Mouse (Mus musculus): ENCODE data around the gene Mlst8. TPM values are rescaled to one million over a fixed set of nuclear protein-coding genes. Genes with fewer than 3 reads are reported as not detected.

Mlst8 gene
- total RNA-seq, 2 experiments from 2014 or later: 31.6 to 37.4 TPM

- peak in 1 of 2 experiments; percentile 71 for DNase-seq (ENCODE audit: extremely low spot score in 1 of 2, low spot score in 2 of 2)
- intact Hi-C loops (cut with DNase I): no loop called here
Measured at GRCm38 (mm10) chr17:24494627-24495335, 15.9 kb upstream of the Mlst8 start.

DNA sequence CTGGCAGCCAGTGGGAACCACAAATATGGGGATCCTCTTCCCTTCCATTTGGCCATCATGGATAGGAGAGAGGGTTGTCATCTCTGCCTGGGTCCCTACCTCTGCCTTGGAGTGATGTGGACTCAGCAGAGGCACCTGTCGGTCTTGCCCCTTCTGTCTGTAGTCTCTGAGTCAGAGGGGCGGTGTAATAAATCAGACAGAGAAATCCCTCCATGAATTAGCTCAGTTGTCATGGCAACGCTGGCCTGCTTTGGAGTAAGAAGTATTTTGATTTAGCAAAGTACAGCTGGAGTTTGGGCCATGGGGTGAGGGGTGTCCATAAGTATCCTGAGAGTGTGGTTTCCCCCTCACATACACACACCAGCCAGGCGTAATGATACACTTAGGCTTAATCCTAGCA, 11.5 kb upstream of the Mlst8 start:
- peak in 1 of 2 experiments; percentile 54 for DNase-seq (ENCODE audit: extremely low spot score in 1 of 2, low spot score in 2 of 2)
- intact Hi-C loops (cut with DNase I): no loop called here

DNA sequence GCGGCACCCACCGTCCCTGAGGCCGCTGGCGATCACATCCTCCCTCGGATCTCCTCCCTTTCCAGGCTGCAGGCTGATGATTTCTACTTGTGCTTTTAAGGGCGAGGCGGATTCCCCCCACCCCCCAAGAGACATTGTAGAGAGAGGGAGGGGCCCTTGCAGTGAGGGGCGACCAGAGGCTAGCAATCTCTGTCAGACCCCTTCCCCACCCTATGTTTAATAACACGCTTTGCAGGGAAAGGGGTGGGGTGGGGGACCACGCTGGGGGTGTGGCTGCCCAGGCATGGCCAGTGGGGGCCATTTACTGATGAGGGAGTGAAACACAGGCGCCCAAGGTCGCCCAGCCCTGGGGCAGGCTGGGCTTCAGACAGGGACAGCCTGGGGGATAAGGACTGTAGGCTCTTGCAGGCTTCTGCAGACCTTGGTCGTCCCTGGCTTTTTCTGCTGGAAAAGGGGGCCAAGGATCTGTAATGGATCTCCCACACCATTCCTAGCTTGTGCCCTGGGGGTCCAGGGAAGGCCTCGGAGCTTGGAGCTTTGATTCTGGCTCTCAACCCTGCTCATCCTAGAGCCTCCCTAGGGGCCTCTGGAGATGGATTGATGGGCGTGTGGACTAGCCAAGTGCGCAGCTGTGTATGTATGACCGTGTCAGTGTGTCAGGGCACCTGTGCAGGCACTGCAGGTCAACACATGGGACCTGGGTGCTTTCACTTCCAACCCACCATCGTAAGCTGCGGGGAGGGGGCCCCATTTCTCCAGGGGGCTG, 10.6 kb upstream of the Mlst8 start:
- intact Hi-C loops (cut with DNase I): no loop called here
- no peak for DNase-seq (ENCODE audit: extremely low spot score in 1 of 2, low spot score in 2 of 2)

GRCm38 (mm10) chr17:24488662-24489264, 9.9 kb upstream of the Mlst8 start:
- peak in 1 of 2 experiments; percentile 77 for DNase-seq (ENCODE audit: extremely low spot score in 1 of 2, low spot score in 2 of 2)

DNA sequence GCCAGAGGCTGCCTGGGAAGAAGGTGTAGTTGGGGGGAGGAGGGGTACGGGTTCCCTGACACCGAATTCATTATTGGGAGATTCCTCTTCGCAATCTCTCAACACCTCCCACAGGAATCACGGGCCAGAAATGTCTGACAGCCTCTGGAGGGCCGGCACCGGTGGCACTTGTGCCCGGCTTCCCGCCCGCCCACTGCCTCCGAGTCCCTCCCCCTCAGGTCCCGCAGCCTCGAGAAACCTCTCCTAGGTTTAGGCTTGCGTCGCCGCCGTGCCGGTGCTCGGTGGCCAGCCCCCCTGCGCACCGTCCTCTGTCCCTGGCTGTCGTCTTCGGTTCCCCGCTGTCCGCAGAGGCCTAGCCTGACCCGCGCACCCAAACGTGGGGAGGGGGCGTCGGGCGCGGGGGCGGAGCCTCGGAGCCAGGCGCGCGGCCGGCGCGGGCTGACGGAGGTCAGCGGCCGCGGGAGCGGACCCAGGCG, 9.3 kb upstream of the Mlst8 start, which contains the start of gene Caskin1:
TSS of gene Caskin1 (plus strand) at position 416 of the 476 bp plus-strand sequence.
- intact Hi-C loops (cut with DNase I): no loop called here
- peak in 1 of 2 experiments; percentile 68 for DNase-seq (ENCODE audit: extremely low spot score in 1 of 2, low spot score in 2 of 2)

More at GRCm38 (mm10) chr17:24488662-24489264, 9.9 kb upstream of the Mlst8 start:
- intact Hi-C loops (cut with DNase I): no loop called here

- intact Hi-C loops (cut with DNase I): no loop called here
- DNase-seq (ENCODE audit: extremely low spot score in 1 of 2, low spot score in 2 of 2): peak; percentile 70 to 80
Measured at GRCm38 (mm10) chr17:24485090-24485860, 6.4 kb upstream of the Mlst8 start.

GRCm38 (mm10) chr17:24483495-24483894, 4.6 kb upstream of the Mlst8 start:
- no peak for DNase-seq (ENCODE audit: extremely low spot score in 1 of 2, low spot score in 2 of 2)
- intact Hi-C loops (cut with DNase I): no loop called here

DNA sequence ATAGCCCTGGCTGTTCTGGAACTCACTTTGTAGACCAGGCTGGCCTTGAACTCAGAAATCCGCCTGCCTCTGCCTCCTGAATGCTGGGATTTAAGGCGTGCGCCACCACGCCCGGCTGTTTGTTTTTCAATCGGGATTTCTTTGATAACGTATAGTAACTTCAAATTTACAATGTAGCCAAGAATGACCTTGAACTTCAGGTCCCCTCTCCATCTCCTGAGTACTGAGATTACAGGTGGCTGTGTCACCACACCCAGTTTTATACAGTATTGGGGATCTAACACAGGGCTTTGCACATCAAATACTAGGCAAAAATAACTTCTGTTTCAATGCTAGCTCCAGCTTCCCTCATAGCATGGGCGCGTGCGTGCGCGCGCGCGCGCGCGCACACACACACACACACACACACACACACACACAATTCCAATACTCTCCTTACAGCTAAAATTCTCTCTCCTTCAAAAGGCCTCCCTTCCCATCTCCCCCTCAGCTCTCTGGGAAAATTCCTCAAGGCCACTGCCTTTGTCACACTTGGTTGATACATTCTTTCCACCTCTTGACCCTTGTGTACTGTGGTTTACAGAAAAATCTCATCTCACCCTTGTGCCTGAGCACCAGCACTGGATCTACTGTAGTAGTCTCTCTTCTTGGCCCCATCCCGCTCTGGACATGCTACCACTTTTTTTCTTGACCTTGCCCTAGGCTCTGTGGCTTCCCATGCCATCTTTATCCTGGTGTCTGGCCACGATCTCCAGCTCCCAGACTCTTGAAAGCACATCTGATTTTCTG, 2.3 kb upstream of the Mlst8 start:
- intact Hi-C loops (cut with DNase I): no loop called here

GRCm38 (mm10) chr17:24480201-24480826, 1.4 kb upstream of the Mlst8 start:
- intact Hi-C loops (cut with DNase I): no loop called here
- DNase-seq (ENCODE audit: extremely low spot score in 1 of 2, low spot score in 2 of 2): no peak

More for the DNA sequence above, 2.3 kb upstream of the Mlst8 start:
- no peak for DNase-seq (ENCODE audit: extremely low spot score in 1 of 2, low spot score in 2 of 2)

DNA sequence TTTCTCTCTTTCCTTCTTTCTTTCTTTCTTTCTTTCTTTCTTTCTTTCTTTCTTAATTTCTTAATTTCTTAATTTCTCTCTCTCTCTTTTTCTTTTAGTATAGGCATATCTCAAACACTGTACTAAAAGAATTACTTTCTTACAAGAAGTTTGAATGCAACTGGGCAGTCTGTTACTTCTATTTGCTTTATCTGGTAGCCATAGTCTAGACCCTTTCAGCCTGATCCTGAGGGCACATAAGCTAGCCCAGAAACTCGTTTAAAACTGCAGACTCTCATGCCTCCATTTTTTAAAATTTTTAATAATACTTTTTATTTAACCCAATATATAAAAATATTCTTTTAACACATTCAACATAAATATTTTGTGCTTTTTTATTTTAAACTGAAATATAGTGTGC, 553 bp upstream of the Mlst8 start:
- intact Hi-C loops (cut with DNase I): no loop called here
- DNase-seq (ENCODE audit: extremely low spot score in 1 of 2, low spot score in 2 of 2): no peak

DNA sequence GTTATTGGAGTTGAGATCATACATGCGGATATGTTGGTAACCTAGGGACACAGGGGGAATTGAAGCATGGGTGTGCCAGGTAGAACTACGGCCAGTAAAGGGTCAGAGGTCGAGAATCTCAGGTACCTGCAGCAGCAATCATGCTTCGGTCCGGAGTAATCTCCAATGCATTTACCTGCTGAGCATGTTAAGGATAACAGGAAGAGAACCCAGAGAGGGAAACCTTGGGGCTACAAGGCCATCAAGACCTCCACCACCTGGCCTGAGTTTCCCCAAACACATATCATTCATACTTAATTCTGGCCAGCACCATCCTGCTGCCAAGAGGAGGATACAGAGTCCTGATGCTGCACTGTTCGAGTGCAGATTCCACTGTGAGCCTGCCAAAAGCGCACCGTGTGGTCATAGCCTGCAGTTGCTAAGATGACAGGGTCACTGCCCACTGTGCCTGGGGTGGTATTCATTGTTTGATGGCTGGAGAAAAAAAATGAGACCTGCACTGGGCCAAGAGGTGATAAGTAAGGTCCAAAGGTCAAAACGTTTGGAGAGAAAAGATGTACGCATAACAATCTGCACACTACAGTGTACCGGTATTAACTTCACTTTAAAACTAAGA, 785 bp downstream of the Mlst8 start:
- intact Hi-C loops (cut with DNase I): no loop called here
- DNase-seq (ENCODE audit: extremely low spot score in 1 of 2, low spot score in 2 of 2): peak in 1 of 2 experiments; percentile 49

- intact Hi-C loops (cut with DNase I): no loop called here
- no peak for DNase-seq (ENCODE audit: extremely low spot score in 1 of 2, low spot score in 2 of 2)
Measured at GRCm38 (mm10) chr17:24477053-24477984, 1.6 kb downstream of the Mlst8 start.

- no peak for DNase-seq (ENCODE audit: extremely low spot score in 1 of 2, low spot score in 2 of 2)
- intact Hi-C loops (cut with DNase I): no loop called here
Measured at GRCm38 (mm10) chr17:24476022-24476776, 2.7 kb downstream of the Mlst8 start.

GRCm38 (mm10) chr17:24475586-24475985, 3.3 kb downstream of the Mlst8 start:
- intact Hi-C loops (cut with DNase I): no loop called here
- DNase-seq (ENCODE audit: extremely low spot score in 1 of 2, low spot score in 2 of 2): no peak

DNA sequence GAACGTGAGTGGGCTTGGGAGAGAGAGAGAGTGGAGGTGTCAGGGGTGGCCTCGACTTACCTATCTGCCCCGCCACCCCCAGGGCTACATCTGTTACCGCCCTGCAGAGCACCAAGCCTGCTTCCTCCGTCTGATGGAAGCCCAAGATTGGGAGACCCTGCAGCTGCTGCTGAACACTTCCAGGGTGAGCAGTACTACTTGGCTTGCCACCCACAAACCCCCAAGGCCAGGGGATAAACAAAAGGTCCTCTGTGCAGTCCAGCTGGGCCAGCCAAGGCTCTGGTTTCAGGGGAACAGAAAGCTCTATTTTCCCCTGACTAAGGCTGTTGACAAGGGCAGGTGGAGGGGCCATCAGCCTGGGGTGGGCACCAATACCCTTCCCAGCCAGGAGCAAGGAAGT, 4.3 kb downstream of the Mlst8 start:
- intact Hi-C loops (cut with DNase I): no loop called here
- DNase-seq (ENCODE audit: extremely low spot score in 1 of 2, low spot score in 2 of 2): peak in 1 of 2 experiments; percentile 63
